Mouse (Mus musculus) ovary, postnatal 10 days (tissue): Measurements from ENCODE around the gene Ocrl.
A peak's percentile ranks its signal among the peaks of the same experiment; 100 is the strongest.

Source experiments
- DNase-seq: peaks from one replicate; pipeline ENCODE4 v3.0.0; 2022; ENCODE audit warnings: low spot score

Ocrl gene

GRCm38 (mm10) chrX:47977078-47977477 is 64.9 kb downstream of the Ocrl start:
- DNase-seq = no peak

DNA sequence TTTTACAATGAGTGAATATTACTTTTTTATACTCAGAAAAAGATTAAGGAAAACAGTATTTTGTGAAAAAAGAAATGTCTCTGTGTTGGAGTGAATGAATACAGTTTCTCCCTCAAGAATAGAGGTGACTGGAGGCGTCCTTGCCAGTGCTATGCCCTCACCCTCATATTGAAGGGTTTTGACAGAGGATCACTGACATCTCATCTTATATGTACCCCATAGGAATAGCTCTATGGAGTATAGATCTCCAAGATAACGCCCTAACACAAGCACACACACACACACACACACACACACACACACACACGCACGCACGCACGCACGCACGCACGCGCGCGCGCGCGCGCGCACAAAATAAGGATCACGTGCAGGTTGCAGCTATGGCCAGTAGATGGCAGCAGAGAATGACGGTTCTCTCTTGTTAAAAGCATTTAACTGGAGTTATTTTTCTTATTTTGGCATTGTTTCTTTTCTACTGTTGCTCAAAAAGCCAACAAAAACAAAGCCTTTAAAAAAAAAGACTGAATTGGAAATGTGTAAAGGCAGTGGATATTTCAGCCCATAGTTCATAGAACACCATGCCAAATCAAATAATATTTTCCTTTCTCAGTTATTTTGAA is 72.9 kb downstream of the Ocrl start:
- DNase-seq = no peak

GRCm38 (mm10) chrX:47988024-47988423 is 75.8 kb downstream of the Ocrl start:
- no peak for DNase-seq

- DNase-seq = peak; percentile 42
Measured at GRCm38 (mm10) chrX:47992606-47993005, 80.4 kb downstream of the Ocrl start.

- no peak for DNase-seq
Measured at GRCm38 (mm10) chrX:47998412-47998811, 86.2 kb downstream of the Ocrl start.

GRCm38 (mm10) chrX:48001151-48001550 is 89.0 kb downstream of the Ocrl start:
- no peak for DNase-seq

- DNase-seq = no peak
Measured at GRCm38 (mm10) chrX:48004786-48005185, 92.6 kb downstream of the Ocrl start.

DNA sequence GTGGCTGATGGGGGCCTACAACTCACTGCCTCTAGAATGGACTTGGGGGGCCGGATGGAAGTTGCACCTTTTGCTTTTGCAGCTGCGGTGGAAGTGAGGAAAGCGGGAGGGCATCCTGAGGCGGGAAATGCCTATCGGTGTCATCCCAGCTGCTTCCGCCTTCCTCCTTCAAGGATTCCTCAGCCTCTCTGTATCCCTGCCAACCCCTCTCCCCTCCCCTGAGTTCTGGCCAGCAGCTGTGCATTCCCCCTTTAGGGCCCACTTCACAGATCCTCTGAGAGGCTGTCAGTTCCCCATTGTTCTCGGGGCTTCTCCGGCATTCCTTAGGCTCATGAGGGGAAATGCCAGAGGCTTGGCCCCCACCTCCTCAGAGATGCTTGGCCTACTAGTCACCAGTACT is 93.9 kb downstream of the Ocrl start:
- no peak for DNase-seq

GRCm38 (mm10) chrX:48011656-48012055 is 99.5 kb downstream of the Ocrl start:
- DNase-seq = no peak
